Mouse (Mus musculus) hindbrain, embryonic 15.5 days (tissue): Measurements from ENCODE around the gene Slirp. TPM values are rescaled to one million over a fixed set of nuclear protein-coding genes. Genes with fewer than 3 reads are reported as not detected.
A peak's percentile ranks its signal among the peaks of the same experiment; 100 is the strongest.

Experiments
- ATAC-seq: fragments of 200-750 bp; cut with Nextera tagmentation; 2 replicates; pipeline ENCODE4 v1.8.0; 2017; ENCODE audit warnings: low read depth, moderate number of reproducible peaks, moderate TSS enrichment; ENCODE audit not compliant: low FRiP score
- H3K27ac ChIP-seq: fragments of 300-500 bp; sonication (generic); replicated peaks from 2 replicates; pipeline ENCODE4 v1.5.1; 2015; ENCODE audit warnings: mild to moderate bottlenecking, inconsistent platforms
- H3K27me3 ChIP-seq: fragments of 300-500 bp; sonication (generic); 2 replicates; pipeline ENCODE4 v1.6.1; 2015; ENCODE audit warnings: control low read depth, inconsistent platforms
- H3K36me3 ChIP-seq: fragments of 300-500 bp; sonication (generic); 2 replicates; pipeline ENCODE4 v1.6.1; 2015; ENCODE audit warnings: control low read depth, inconsistent platforms
- H3K4me1 ChIP-seq: fragments of 300-500 bp; sonication (generic); replicated peaks from 2 replicates; pipeline ENCODE4 v1.6.1; 2015; ENCODE audit warnings: control low read depth, inconsistent platforms
- H3K4me2 ChIP-seq: fragments of 300-500 bp; sonication (generic); 2 replicates; pipeline ENCODE4 v1.6.1; 2015; ENCODE audit warnings: moderate library complexity, mild to moderate bottlenecking, inconsistent platforms
- H3K4me3 ChIP-seq: fragments of 300-500 bp; sonication (generic); 2 replicates; pipeline ENCODE4 v1.5.1; 2015; ENCODE audit warnings: mild to moderate bottlenecking, inconsistent platforms
- H3K9ac ChIP-seq: fragments of 300-500 bp; sonication (generic); 2 replicates; pipeline ENCODE4 v1.6.1; 2015; ENCODE audit warnings: inconsistent platforms
- H3K9me3 ChIP-seq: fragments of 300-500 bp; sonication (generic); 2 replicates; pipeline ENCODE4 v1.6.1; 2016; ENCODE audit warnings: control low read depth, inconsistent platforms
- whole genome bisulfite sequencing: fragments of 180-500 bp; shearing (Covaris S2); methylation state at CpG from one replicate; pipeline ENCODE4 v1.1.7; 2015; 5-methylcytosine and 5-hydroxymethylcytosine counted together
- polyA plus RNA-seq: library from polyadenylated mRNA; unstranded; fragments of >200 nt; fragmentation: Nextera tagmentation; extraction: Ambion mirVana; gene quantifications from 2 replicates; pipeline ENCODE4 v1.2.1, GENCODE M21; 2015

Slirp gene
- polyA plus RNA-seq = 242 and 258 TPM in 2 replicates

- Histone ChIP-seq H3K4me1 (peaks cover 26% of the 10 kb centered on the region), H3K36me3 (peaks cover 34% of the 10 kb centered on the region), H3K27ac (peak within 1 kb of the TSS; percentile 93), H3K4me3 (peak within 1 kb of the TSS; percentile 99), H3K4me2 (peak within 1 kb of the TSS; percentile 87), H3K9me3 (no peaks in the 10 kb centered on the region), H3K9ac (peak within 1 kb of the TSS; percentile 92), H3K27me3 (no peaks in the 10 kb centered on the region)
- WGBS = under 1% methylated on average over 28 of the region's 28 CpGs
- ATAC-seq = peak; percentile 96
These were observed at the start of gene Slirp, which contains the start of gene Alkbh1 for GRCm38 (mm10) chr12:87443700-87444122. Gene Slirp (plus strand): TSS chr12:87443896. Gene Alkbh1 (minus strand): TSS chr12:87444017.

- H3K4me3 ChIP-seq = no peak overlapping the region
- no peaks in the 10 kb centered on the region for H3K36me3 ChIP-seq
- H3K4me1 ChIP-seq = no peaks in the 10 kb centered on the region
- ATAC-seq = no peak
- H3K27ac ChIP-seq = no peak overlapping the region
- H3K9me3 ChIP-seq = no peaks in the 10 kb centered on the region
- no peak overlapping the region for H3K4me2 ChIP-seq
- H3K27me3 ChIP-seq = no peaks in the 10 kb centered on the region
- H3K9ac ChIP-seq = no peak overlapping the region
- WGBS = 90% methylated on average over 6 of the region's 6 CpGs
These were observed 49.4 kb upstream of the Slirp start for GRCm38 (mm10) chr12:87394316-87394715.

GRCm38 (mm10) chr12:87397126-87397525, 46.6 kb upstream of the Slirp start:
- Histone ChIP-seq H3K36me3 (no peaks in the 10 kb centered on the region), H3K9me3 (no peaks in the 10 kb centered on the region), H3K9ac (no peak overlapping the region), H3K27me3 (no peaks in the 10 kb centered on the region), H3K4me2 (no peak overlapping the region), H3K4me3 (no peak overlapping the region), H3K4me1 (no peaks in the 10 kb centered on the region), H3K27ac (no peak overlapping the region)
- no peak for ATAC-seq
- 82% methylated on average over 4 of the region's 4 CpGs for WGBS

- H3K27me3 ChIP-seq = no peaks in the 10 kb centered on the region
- no peak for ATAC-seq
- no peaks in the 10 kb centered on the region for H3K36me3 ChIP-seq
- H3K27ac ChIP-seq = no peak overlapping the region
- H3K4me2 ChIP-seq = no peak overlapping the region
- H3K9me3 ChIP-seq = no peaks in the 10 kb centered on the region
- H3K4me3 ChIP-seq = no peak overlapping the region
- 66% methylated on average over 4 of the region's 4 CpGs for WGBS
- H3K4me1 ChIP-seq = no peaks in the 10 kb centered on the region
- H3K9ac ChIP-seq = no peak overlapping the region
These were observed 45.8 kb upstream of the Slirp start for GRCm38 (mm10) chr12:87397811-87398417.

- Histone ChIP-seq H3K4me3 (no peak overlapping the region), H3K36me3 (no peaks in the 10 kb centered on the region), H3K4me2 (no peak overlapping the region), H3K27ac (no peak overlapping the region), H3K27me3 (no peaks in the 10 kb centered on the region), H3K4me1 (no peaks in the 10 kb centered on the region), H3K9ac (no peak overlapping the region), H3K9me3 (no peaks in the 10 kb centered on the region)
- 88% methylated on average over 10 of the region's 10 CpGs for WGBS
- ATAC-seq = no peak
These were observed 44.4 kb upstream of the Slirp start for GRCm38 (mm10) chr12:87399119-87399819.

GRCm38 (mm10) chr12:87401883-87402282, 41.8 kb upstream of the Slirp start:
- 58% methylated on average over 6 of the region's 6 CpGs for WGBS

GRCm38 (mm10) chr12:87405165-87405564, 38.5 kb upstream of the Slirp start:
- Histone ChIP-seq H3K9ac (no peak overlapping the region), H3K4me2 (no peak overlapping the region), H3K27ac (no peak overlapping the region), H3K36me3 (no peaks in the 10 kb centered on the region), H3K4me3 (no peak overlapping the region), H3K9me3 (no peaks in the 10 kb centered on the region), H3K4me1 (no peaks in the 10 kb centered on the region), H3K27me3 (no peaks in the 10 kb centered on the region)
- no peak for ATAC-seq
- 91% methylated on average over 4 of the region's 4 CpGs for WGBS

More at GRCm38 (mm10) chr12:87401883-87402282, 41.8 kb upstream of the Slirp start:
- H3K4me2 ChIP-seq = no peak overlapping the region
- no peak overlapping the region for H3K9ac ChIP-seq
- no peak overlapping the region for H3K4me3 ChIP-seq
- H3K9me3 ChIP-seq = no peaks in the 10 kb centered on the region
- no peaks in the 10 kb centered on the region for H3K27me3 ChIP-seq
- H3K36me3 ChIP-seq = no peaks in the 10 kb centered on the region
- ATAC-seq = no peak
- no peak overlapping the region for H3K27ac ChIP-seq
- H3K4me1 ChIP-seq = no peaks in the 10 kb centered on the region

- H3K36me3 ChIP-seq = no peaks in the 10 kb centered on the region
- no peak overlapping the region for H3K4me3 ChIP-seq
- no peaks in the 10 kb centered on the region for H3K27me3 ChIP-seq
- no peak for ATAC-seq
- H3K9me3 ChIP-seq = no peaks in the 10 kb centered on the region
- H3K9ac ChIP-seq = no peak overlapping the region
- H3K27ac ChIP-seq = no peak overlapping the region
- WGBS = 79% methylated on average over 3 of the region's 3 CpGs
- no peak overlapping the region for H3K4me2 ChIP-seq
- H3K4me1 ChIP-seq = no peaks in the 10 kb centered on the region
These were observed 38.0 kb upstream of the Slirp start for GRCm38 (mm10) chr12:87405721-87406120.

- no peak overlapping the region for H3K4me3 ChIP-seq
- 0 out of 2 replicates have a peak overlapping the region, but pooled peaks have one; percentile 20 for H3K4me2 ChIP-seq
- no peaks in the 10 kb centered on the region for H3K27me3 ChIP-seq
- no peaks in the 10 kb centered on the region for H3K4me1 ChIP-seq
- WGBS = 44% methylated on average over 21 of the region's 21 CpGs
- H3K9me3 ChIP-seq = no peaks in the 10 kb centered on the region
- no peak overlapping the region for H3K27ac ChIP-seq
- H3K36me3 ChIP-seq = no peaks in the 10 kb centered on the region
- H3K9ac ChIP-seq = no peak overlapping the region
- ATAC-seq = no peak
These were observed 35.7 kb upstream of the Slirp start for GRCm38 (mm10) chr12:87407869-87408605.

- H3K4me2 ChIP-seq = no peak overlapping the region
- H3K36me3 ChIP-seq = no peaks in the 10 kb centered on the region
- 82% methylated on average over 4 of the region's 4 CpGs for WGBS
- 0 out of 2 replicates have a peak, but pooled peaks cover 2% of the 10 kb centered on the region for H3K4me1 ChIP-seq
- H3K4me3 ChIP-seq = no peak overlapping the region
- H3K9ac ChIP-seq = no peak overlapping the region
- no peaks in the 10 kb centered on the region for H3K9me3 ChIP-seq
- no peak overlapping the region for H3K27ac ChIP-seq
- no peak for ATAC-seq
- H3K27me3 ChIP-seq = no peaks in the 10 kb centered on the region
These were observed 34.6 kb upstream of the Slirp start for GRCm38 (mm10) chr12:87409123-87409522.

- no peaks in the 10 kb centered on the region for H3K9me3 ChIP-seq
- no peak overlapping the region for H3K9ac ChIP-seq
- H3K4me2 ChIP-seq = no peak overlapping the region
- 0 out of 2 replicates have a peak, but pooled peaks cover 2% of the 10 kb centered on the region for H3K4me1 ChIP-seq
- H3K36me3 ChIP-seq = no peaks in the 10 kb centered on the region
- 69% methylated on average over 7 of the region's 7 CpGs for WGBS
- no peaks in the 10 kb centered on the region for H3K27me3 ChIP-seq
- H3K27ac ChIP-seq = no peak overlapping the region
- no peak overlapping the region for H3K4me3 ChIP-seq
- no peak for ATAC-seq
These were observed 32.7 kb upstream of the Slirp start for GRCm38 (mm10) chr12:87410999-87411398.
